17 mouse cellular contexts compared by ENCODE assay signal in genomic region chr6:142533412-142533811, GRCm38 (mm10).
"Had no signal": no experiment of that assay in that cellular context is flagged by ENCODE, and none has a peak within 500 bp of the region (broad histone marks: within the 10 kb centered on the region; RNA-seq: fewer than 3 reads in every experiment).

No protein-coding gene starts in this region.

- H3K27ac ChIP-seq: left cerebral cortex, adult 2 months; liver, embryonic 13.5 days; midbrain, embryonic 15.5 days; neural tube, embryonic 12.5 days; neural tube, embryonic 15.5 days; stomach, postnatal 0 days had no signal

- H3K4me2 ChIP-seq: liver, embryonic 13.5 days; midbrain, embryonic 11.5 days; midbrain, embryonic 15.5 days; neural tube, embryonic 12.5 days; neural tube, embryonic 15.5 days had no signal

- H3K36me3 ChIP-seq: liver, embryonic 13.5 days; midbrain, embryonic 15.5 days; neural tube, embryonic 12.5 days; neural tube, embryonic 15.5 days had no signal

- H3K4me3 ChIP-seq: left cerebral cortex, adult 2 months; liver, embryonic 13.5 days; midbrain, embryonic 15.5 days; neural tube, embryonic 12.5 days; neural tube, embryonic 15.5 days had no signal

- H3K9ac ChIP-seq: liver, embryonic 13.5 days; midbrain, embryonic 15.5 days; neural tube, embryonic 12.5 days; neural tube, embryonic 15.5 days had no signal

- DNase-seq: layer of hippocampus, postnatal 36 days; liver, embryonic 13.5 days; lung, adult 2 months; lung, postnatal 14 days; lung, postnatal 4 days; right cerebral cortex, adult 18-20 months; right cerebral cortex, postnatal 14 days; right cerebral cortex, postnatal 4 days; thymus, adult 2 months; thymus, postnatal 14 days; thymus, postnatal 4 days had no signal

- H3K9me3 ChIP-seq: liver, embryonic 13.5 days; midbrain, embryonic 15.5 days; neural tube, embryonic 12.5 days; neural tube, embryonic 15.5 days had no signal

- H3K27me3 ChIP-seq: liver, embryonic 13.5 days; midbrain, embryonic 15.5 days; neural tube, embryonic 12.5 days; neural tube, embryonic 15.5 days had no signal

- ATAC-seq: midbrain, embryonic 15.5 days had no signal

- H3K4me1 ChIP-seq: midbrain, embryonic 15.5 days; neural tube, embryonic 12.5 days; neural tube, embryonic 15.5 days had no signal
